Mouse (Mus musculus): ENCODE measurements at regions not wholly inside any gene's neighbourhood (a gene's known extent, or its start where the extent isn't known, plus 50 kb on each side); places are given as distances from the start of the nearest gene placed in this dataset.

- no peak for TF ChIP-seq POLR2A (IDR thresholded peaks at IDR 0.05; ENCODE audit: borderline replicate concordance, extremely low read depth, insufficient read depth, insufficient read length, poor library complexity, severe bottlenecking)
- TF ChIP-seq CTCF (IDR thresholded peaks at IDR 0.05; ENCODE audit: borderline replicate concordance, extremely low read depth, insufficient read depth, insufficient read length): no peak
Observed at GRCm38 (mm10) chr16:21298866-21299265, 94.3 kb downstream of the Ephb3 start.
